Mouse (Mus musculus): ENCODE data around the gene Olfr1388.
"Not testable (repeated sequence)": the region's sequence is repeated elsewhere in the genome, so short reads cannot be mapped to it uniquely, and the experiment has no call there.

DNA sequence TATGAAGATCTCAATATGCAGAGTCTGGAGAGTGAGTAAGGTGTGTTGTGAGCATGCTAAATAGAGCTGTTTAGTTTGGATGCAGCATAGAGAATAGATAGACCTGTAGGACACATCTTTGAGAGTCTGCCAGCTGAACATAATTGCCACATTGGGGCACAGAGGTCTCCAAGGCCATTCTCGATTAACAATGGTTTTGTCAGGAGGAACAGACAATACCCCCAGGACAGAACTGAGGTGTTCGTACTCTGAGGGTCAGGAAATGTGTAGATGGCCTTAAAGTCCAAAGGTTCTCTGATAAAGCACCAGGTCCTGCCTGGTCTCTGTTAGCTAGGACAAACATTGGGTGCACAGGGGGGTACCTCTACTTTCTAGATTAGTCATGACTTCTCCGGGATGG is 28.3 kb downstream of the Olfr1388 start, which contains the start of gene Olfr1386:
- TF ChIP-seq CTCF (IDR thresholded peaks at IDR 0.05; ENCODE audit: low read depth, low read length); POLR2A (IDR thresholded peaks at IDR 0.05; ENCODE audit: insufficient read depth, low read length); EP300 (IDR thresholded peaks at IDR 0.05; ENCODE audit: insufficient read depth, low read depth, low read length): not testable (repeated sequence)
